Mouse (Mus musculus) effector memory CD4-positive, alpha-beta T cell, adult 7 months (primary cell): ENCODE measurements around the gene 4931409K22Rik. TPM values are rescaled to one million over a fixed set of nuclear protein-coding genes. Genes with fewer than 3 reads are reported as not detected.

Source experiments
- polyA plus RNA-seq: library from polyadenylated mRNA; unstranded; fragments of 100-300 nt; shearing (Covaris generic); gene quantifications from one replicate; pipeline ENCODE4 v1.2.1, GENCODE M21; 2017

The 4931409K22Rik gene
- polyA plus RNA-seq = not detected

DNA sequence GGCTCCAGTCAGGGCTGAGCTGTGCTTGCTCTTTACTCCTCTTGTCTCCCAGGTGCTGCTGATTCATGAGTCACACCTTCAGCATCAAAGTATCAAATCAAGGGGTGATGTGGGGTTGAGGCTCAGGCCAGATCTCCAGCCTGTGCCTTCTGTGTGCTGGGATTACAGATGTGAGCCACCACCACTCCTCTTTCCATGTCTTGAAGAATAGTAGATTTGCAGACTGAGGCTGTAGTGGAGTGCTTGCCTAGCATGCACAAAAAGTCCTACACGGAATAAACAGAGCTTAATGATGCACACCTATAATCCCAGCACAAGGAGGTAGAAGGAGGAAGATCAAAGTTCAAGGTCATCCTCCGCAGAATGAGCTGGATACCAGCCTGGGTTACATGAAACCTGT, at the start of gene 4931409K22Rik:
Gene 4931409K22Rik (minus strand): TSS at position 101 of the 400 bp plus-strand sequence.

DNA sequence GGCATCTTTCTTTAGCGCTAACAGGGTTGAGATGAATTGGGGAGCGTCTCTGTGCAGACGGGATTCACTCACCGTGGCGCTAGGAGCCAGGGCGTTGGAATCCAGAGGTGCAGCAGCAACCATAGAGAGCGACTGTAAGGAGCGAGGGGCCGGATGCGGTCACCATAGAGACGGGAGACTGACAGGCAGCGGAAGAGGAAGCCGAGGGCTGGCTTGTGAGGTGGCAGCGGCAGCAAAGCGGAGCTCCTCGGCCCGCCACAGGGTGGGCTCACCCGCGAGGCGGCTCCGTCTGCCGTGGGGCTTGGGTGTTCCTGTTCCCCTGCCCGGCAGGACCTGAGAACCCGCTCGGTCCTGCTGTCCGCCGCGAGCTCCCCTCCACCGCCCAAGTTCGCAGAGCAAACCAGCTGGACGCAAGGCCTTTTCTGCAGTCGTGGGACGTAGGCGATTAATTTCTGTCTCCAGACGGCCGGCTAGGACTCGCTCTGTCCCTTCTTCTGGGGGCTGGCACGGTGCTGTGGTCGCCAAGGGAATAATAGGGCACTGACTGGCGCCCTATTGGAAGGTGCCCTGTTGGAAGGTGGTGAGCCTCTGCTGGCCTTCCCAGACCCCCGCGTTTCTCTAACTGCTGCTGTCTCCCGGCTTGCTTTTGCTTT, 30.1 kb upstream of the 4931409K22Rik start, which contains the start of gene Chpf2:
Gene Chpf2 (plus strand): TSS at position 195 of the 653 bp plus-strand sequence.

DNA sequence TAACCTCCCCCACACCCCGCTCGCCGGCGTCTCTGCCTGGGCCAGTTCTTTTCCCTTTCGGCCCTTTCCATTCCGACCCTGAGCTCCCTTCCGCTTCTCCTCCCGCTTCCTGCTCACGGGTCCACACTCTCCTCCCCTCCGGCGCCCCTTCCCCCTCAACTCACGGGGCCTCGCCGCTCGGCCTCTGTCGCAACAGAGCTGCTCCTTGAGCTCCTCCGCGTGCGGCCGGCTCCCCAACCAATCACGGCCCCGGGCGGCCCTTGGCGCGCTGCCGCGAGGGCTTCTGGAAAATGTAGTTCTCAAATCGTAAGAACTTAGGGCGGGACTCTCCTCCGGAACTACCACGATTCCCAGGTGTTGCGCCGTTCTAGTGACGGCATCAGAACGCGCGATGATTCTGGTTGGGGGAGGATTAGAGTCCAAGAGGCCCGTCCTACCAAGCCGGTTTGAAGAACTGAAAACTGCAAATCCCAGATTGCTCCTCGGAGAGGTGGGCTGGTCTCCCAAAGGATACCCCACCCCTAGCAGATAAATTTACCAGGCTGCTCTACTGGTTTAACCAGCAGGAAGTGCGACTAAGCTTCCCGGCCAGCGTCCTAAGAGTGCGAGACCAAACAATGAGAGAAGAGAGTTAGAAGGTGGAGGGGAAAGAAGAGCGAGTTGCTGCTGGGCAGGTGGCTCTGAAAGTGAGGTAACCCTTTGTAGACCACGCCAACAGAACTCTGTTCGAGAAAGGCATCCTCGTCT, 20.7 kb upstream of the 4931409K22Rik start, which contains the start of gene Abcf2:
Gene Abcf2 (minus strand): TSS at position 285 of the 747 bp plus-strand sequence.

DNA sequence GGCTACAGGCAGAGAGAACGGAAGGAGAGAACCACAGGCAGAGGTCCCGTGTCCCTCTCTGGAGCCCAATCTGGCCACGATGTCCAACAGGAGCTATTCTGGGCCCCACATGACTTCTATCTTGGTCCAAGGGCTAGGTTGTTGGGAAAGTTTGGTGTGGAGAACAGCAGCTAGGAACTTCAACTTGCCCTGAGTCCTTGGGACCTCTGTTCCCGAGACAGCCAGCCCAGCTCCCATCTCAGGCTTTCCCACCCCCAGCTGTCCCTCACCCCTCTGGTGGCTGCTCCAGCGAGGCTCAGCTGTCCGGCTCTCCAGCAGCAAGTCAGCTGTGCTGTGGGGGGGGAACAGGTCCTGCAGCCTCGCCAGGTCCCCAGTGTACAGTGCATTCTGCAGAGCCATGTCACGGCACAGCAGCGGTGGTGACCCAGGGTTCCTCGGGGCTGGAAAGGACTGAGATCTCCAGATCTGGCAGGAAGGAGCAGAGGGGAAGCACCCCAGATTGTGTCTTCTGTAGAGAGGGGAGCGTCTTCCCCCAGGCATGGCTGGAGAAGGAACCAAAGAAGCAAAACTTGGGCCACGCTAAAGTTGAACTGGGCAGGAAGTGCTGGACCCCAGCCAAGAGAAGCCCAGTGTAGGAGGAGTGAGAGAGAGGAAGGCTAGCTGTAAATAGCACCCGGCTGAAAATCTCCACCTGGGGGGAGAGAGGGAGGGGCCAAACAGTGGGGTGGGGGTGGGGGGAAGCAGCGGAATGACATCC, 16.0 kb downstream of the 4931409K22Rik start, which contains the start of gene Asb10:
Gene Asb10 (minus strand): TSS at position 592 of the 757 bp plus-strand sequence.

DNA sequence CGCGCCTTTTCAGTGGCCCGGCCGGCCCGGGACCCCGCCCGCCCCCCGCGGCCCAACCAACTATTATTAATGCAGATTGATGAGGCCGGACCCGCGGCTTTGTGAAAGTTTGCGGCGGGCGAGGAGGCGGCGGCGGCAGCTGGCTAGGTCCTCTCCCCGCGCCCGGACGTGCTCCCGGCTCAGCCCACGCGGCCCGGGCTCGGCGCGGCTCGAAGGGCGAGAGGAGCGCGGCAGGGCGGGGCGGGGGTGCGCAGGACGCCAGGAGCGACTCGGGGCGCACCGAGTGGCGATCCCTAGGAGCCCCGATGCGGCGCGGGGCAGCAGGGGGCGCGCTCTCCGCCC, 29.7 kb downstream of the 4931409K22Rik start, which contains the start of gene Gbx1:
Gene Gbx1 (minus strand): TSS at position 314 of the 342 bp plus-strand sequence.

Other genes starting within 250 kb of the 4931409K22Rik start
- gene Kcnh2, start 205.2 kb downstream of the 4931409K22Rik start, polyA plus RNA-seq = not detected
- 0.12 TPM for gene Nos3, start 192.0 kb downstream of the 4931409K22Rik start, polyA plus RNA-seq
- not detected for gene Atg9b, start 164.7 kb downstream of the 4931409K22Rik start, polyA plus RNA-seq
- 11.6 TPM for gene Abcb8, start 163.1 kb downstream of the 4931409K22Rik start, polyA plus RNA-seq
- gene Asic3, start 143.4 kb downstream of the 4931409K22Rik start, polyA plus RNA-seq = not detected
- 55.1 TPM for gene Cdk5, start 133.3 kb downstream of the 4931409K22Rik start, polyA plus RNA-seq
- 28.7 TPM for gene Slc4a2, start 133.0 kb downstream of the 4931409K22Rik start, polyA plus RNA-seq
- gene Fastk, start 111.5 kb downstream of the 4931409K22Rik start, polyA plus RNA-seq = 92.8 TPM
- gene Tmub1, start 109.0 kb downstream of the 4931409K22Rik start, polyA plus RNA-seq = 53.9 TPM
- gene Agap3, start 104.6 kb downstream of the 4931409K22Rik start, polyA plus RNA-seq = 85.3 TPM
- not detected for gene Gbx1, start 29.6 kb downstream of the 4931409K22Rik start, polyA plus RNA-seq
- not detected for gene Asb10, start 15.8 kb downstream of the 4931409K22Rik start, polyA plus RNA-seq
- gene Abcf2, start 20.7 kb upstream of the 4931409K22Rik start, polyA plus RNA-seq = 58.7 TPM
- 24.2 TPM for gene Chpf2, start 29.9 kb upstream of the 4931409K22Rik start, polyA plus RNA-seq
- 0.83 TPM for gene Smarcd3, start 67.6 kb upstream of the 4931409K22Rik start, polyA plus RNA-seq
- gene Nub1, start 128.7 kb upstream of the 4931409K22Rik start, polyA plus RNA-seq = 103 TPM
- not detected for gene Wdr86, start 173.9 kb upstream of the 4931409K22Rik start, polyA plus RNA-seq
- gene Crygn, start 201.2 kb upstream of the 4931409K22Rik start, polyA plus RNA-seq = not detected